Mouse (Mus musculus): ENCODE data around the gene Stxbp1.

- TF ChIP-seq POLR2A (IDR thresholded peaks at IDR 0.05; ENCODE audit: low read depth, low read length) (no peak), CTCF (IDR thresholded peaks at IDR 0.05; ENCODE audit: extremely low read depth, insufficient read length, insufficient replicate concordance, low read depth, low read length) (no peak)
Observed at GRCm38 (mm10) chr2:32758503-32758902, 88.5 kb downstream of the Stxbp1 start.
